Mouse (Mus musculus) cortical plate, adult 2 months (tissue): ENCODE measurements at regions not wholly inside any gene's neighbourhood (a gene's known extent, or its start where the extent isn't known, plus 50 kb on each side); places are given as distances from the start of the nearest gene placed in this dataset.

Experiments used
- CTCF ChIP-seq: fragments of 200-500 bp; IDR thresholded peaks from 2 replicates; pipeline ENCODE4 v1.5.1; 2011; ENCODE audit warnings: mild to moderate bottlenecking, control low read depth, low read length; ENCODE audit not compliant: insufficient read depth; ENCODE audit errors: extremely low read depth
- POLR2A ChIP-seq: fragments of 200-500 bp; IDR thresholded peaks from 2 replicates; pipeline ENCODE4 v1.6.1; 2011; ENCODE audit warnings: mild to moderate bottlenecking, low read length, control low read depth; ENCODE audit not compliant: insufficient read depth; ENCODE audit errors: extremely low read depth

- TF ChIP-seq CTCF (peak; percentile 91), POLR2A (no peak)
Measured at GRCm38 (mm10) chr3:42110976-42111847, 368.8 kb downstream of the D3Ertd751e start.
